Mouse (Mus musculus): ENCODE results near the gene Naa15. TPM values are rescaled to one million over a fixed set of nuclear protein-coding genes. Genes with fewer than 3 reads are reported as not detected.

The Naa15 gene
- polyA plus RNA-seq, 1 experiment from 2014 or later = 37.3 TPM

DNA sequence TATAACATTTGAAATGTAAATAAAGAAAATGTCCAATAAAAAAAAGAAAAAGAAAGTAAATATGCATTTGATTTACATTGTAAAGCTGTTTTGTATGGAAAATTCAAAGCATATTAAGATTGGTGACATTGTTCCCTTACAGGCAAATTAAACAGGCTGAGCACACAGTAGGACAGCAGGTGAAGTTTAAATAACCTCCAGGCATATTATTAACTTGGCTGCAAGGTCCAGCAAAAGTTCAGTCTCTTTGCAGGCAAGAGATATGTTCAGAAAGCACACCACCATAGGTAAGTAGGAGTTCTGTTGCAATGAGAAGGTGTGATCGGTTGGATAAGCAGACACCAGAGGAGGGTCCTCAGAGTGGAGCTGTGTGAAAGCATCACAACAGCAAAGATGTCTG is 83.0 kb downstream of the Naa15 start:
- no peak overlapping the region for H3K27ac ChIP-seq (ENCODE audit: low read depth)
- no peaks in the 10 kb centered on the region for H3K9me3 ChIP-seq (ENCODE audit: control insufficient read depth, low read length)
- no peak overlapping the region for H3K4me2 ChIP-seq (ENCODE audit: low read length)
- 94% methylated on average over 1 of the region's 1 CpGs for WGBS
- H3K4me3 ChIP-seq (ENCODE audit: low read depth, low read length) = no peak overlapping the region
- peaks cover 12% of the 10 kb centered on the region for H3K36me3 ChIP-seq (ENCODE audit: control insufficient read depth, insufficient read depth, low read length)
- ATAC-seq (replicated peaks; ENCODE audit: low FRiP score, low TSS enrichment, low read depth) (no peak), DNase-seq (ENCODE audit: low spot score) (no peak)
- no peaks in the 10 kb centered on the region for H3K27me3 ChIP-seq (replicated peaks; ENCODE audit: control insufficient read depth, insufficient read depth, low read length)
- H3K4me1 ChIP-seq (replicated peaks; ENCODE audit: control insufficient read depth, insufficient read depth, low read length) = no peaks in the 10 kb centered on the region
- no peak overlapping the region for H3K9ac ChIP-seq (ENCODE audit: low read length)

DNA sequence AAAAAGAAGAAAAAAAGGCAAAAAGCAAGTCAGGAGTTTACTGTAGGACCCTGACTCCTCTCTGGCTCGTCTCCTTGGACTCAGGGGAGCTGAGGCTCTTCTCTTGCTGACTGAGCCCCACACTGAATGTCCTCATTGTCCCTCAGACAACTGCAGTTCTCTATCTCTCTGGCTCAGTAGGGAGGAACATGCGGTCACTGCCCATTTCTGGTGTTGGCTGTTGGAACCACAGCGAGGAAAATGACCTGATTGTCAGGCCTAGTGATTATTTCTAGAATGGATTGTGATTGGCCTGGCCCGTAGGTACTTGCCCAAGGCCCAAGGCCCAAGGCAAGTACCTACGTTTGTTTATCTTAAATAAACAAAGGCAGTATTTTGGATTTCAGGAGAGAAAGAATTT is 83.7 kb downstream of the Naa15 start:
- DNase-seq (ENCODE audit: low spot score) (no peak), ATAC-seq (replicated peaks; ENCODE audit: low FRiP score, low TSS enrichment, low read depth) (no peak)
- Histone ChIP-seq H3K27ac (ENCODE audit: low read depth) (no peak overlapping the region), H3K4me2 (ENCODE audit: low read length) (no peak overlapping the region), H3K4me3 (ENCODE audit: low read depth, low read length) (no peak overlapping the region), H3K9me3 (ENCODE audit: control insufficient read depth, low read length) (no peaks in the 10 kb centered on the region), H3K4me1 (replicated peaks; ENCODE audit: control insufficient read depth, insufficient read depth, low read length) (no peaks in the 10 kb centered on the region), H3K36me3 (ENCODE audit: control insufficient read depth, insufficient read depth, low read length) (peaks cover 6% of the 10 kb centered on the region), H3K27me3 (replicated peaks; ENCODE audit: control insufficient read depth, insufficient read depth, low read length) (no peaks in the 10 kb centered on the region), H3K9ac (ENCODE audit: low read length) (no peak overlapping the region)
- 63% methylated on average over 5 of the region's 5 CpGs for WGBS

DNA sequence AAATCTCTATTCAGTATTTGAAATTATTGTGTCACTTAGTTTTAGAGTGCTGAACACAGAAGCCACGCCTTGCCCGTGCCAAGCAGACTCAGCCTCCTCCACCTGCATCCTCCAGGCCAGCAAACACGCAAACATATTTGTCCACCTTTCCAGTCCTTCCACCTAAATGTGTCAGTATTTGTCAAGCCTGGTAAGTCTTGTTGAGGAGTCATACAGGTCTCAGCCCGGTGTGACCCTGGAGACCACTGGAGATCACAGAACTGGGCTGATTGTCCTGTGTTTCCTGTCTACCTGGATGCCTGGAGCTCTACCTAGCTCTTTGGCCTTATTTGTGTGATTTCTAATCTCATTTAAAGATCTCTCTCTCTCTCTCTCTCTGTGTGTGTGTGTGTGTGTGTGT is 84.9 kb downstream of the Naa15 start:
- 85% methylated on average over 4 of the region's 4 CpGs for WGBS

DNA sequence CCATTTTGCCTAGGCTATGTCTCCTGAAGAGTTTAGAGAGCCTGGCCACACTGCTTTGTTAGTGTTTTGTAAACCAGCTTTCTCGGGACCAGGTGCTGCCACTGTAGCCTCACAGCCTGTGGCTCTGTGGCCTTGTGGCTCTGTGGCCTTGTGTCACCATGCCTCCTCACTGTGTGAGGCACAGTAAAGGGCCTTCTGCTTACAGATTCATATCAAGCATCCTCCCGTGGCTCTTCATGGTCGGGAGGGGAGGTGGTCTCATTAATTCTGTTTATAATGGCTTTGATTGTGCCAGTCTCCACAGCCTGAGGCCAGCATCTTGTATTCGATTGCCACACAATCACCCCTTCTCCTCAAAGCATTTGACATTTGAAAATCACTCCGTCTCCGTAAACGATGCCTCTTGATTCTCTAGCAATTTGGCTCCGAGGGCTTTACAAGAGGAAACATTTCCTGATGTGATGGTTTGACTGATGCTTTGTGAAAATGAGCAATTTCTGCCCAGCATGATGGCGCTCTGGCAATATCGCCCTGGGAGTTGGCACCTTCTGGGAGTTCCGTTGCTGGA is 89.5 kb downstream of the Naa15 start:
- Histone ChIP-seq H3K27ac (ENCODE audit: low read depth) (no peak overlapping the region), H3K4me2 (ENCODE audit: low read length) (no peak overlapping the region), H3K4me1 (replicated peaks; ENCODE audit: control insufficient read depth, insufficient read depth, low read length) (no peaks in the 10 kb centered on the region), H3K27me3 (replicated peaks; ENCODE audit: control insufficient read depth, insufficient read depth, low read length) (no peaks in the 10 kb centered on the region), H3K36me3 (ENCODE audit: control insufficient read depth, insufficient read depth, low read length) (no peaks in the 10 kb centered on the region), H3K9ac (ENCODE audit: low read length) (no peak overlapping the region), H3K9me3 (ENCODE audit: control insufficient read depth, low read length) (no peaks in the 10 kb centered on the region), H3K4me3 (ENCODE audit: low read depth, low read length) (no peak overlapping the region)
- 77% methylated on average over 11 of the region's 11 CpGs for WGBS
- DNase-seq (ENCODE audit: low spot score) (no peak), ATAC-seq (replicated peaks; ENCODE audit: low FRiP score, low TSS enrichment, low read depth) (no peak)

More for the DNA sequence above, 84.9 kb downstream of the Naa15 start:
- Histone ChIP-seq H3K9ac (ENCODE audit: low read length) (no peak overlapping the region), H3K27ac (ENCODE audit: low read depth) (no peak overlapping the region), H3K27me3 (replicated peaks; ENCODE audit: control insufficient read depth, insufficient read depth, low read length) (no peaks in the 10 kb centered on the region), H3K4me1 (replicated peaks; ENCODE audit: control insufficient read depth, insufficient read depth, low read length) (no peaks in the 10 kb centered on the region), H3K9me3 (ENCODE audit: control insufficient read depth, low read length) (no peaks in the 10 kb centered on the region), H3K4me3 (ENCODE audit: low read depth, low read length) (no peak overlapping the region), H3K4me2 (ENCODE audit: low read length) (no peak overlapping the region), H3K36me3 (ENCODE audit: control insufficient read depth, insufficient read depth, low read length) (no peaks in the 10 kb centered on the region)
- DNase-seq (ENCODE audit: low spot score) (no peak), ATAC-seq (replicated peaks; ENCODE audit: low FRiP score, low TSS enrichment, low read depth) (no peak)

DNA sequence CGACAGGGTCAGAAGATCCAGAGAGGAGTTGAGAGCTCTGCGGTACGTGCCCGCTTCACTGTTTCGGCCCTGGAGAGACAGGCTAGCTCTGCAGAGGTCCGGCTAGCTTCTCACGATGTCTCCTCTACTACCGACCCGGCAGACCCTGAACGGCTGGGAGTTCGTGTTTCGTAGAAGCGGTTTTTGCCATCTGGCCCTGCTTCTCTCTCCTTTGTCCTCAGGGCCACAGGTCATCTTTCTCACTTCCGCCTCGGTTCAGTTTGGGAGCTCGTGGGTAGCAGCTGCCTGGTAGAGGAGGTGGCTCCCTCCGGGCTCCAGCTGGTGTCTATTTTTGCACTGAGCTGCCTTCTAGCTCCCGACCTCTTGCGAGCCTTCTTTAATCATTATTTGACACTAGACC is 90.5 kb downstream of the Naa15 start:
- no peak overlapping the region for H3K27ac ChIP-seq (ENCODE audit: low read depth)
- H3K4me1 ChIP-seq (replicated peaks; ENCODE audit: control insufficient read depth, insufficient read depth, low read length) = no peaks in the 10 kb centered on the region
- H3K9me3 ChIP-seq (ENCODE audit: control insufficient read depth, low read length) = no peaks in the 10 kb centered on the region
- H3K9ac ChIP-seq (ENCODE audit: low read length) = no peak overlapping the region
- no peaks in the 10 kb centered on the region for H3K36me3 ChIP-seq (ENCODE audit: control insufficient read depth, insufficient read depth, low read length)
- ATAC-seq (replicated peaks; ENCODE audit: low FRiP score, low TSS enrichment, low read depth) (no peak), DNase-seq (ENCODE audit: low spot score) (no peak)
- no peak overlapping the region for H3K4me2 ChIP-seq (ENCODE audit: low read length)
- 71% methylated on average over 19 of the region's 19 CpGs for WGBS
- H3K27me3 ChIP-seq (replicated peaks; ENCODE audit: control insufficient read depth, insufficient read depth, low read length) = no peaks in the 10 kb centered on the region
- no peak overlapping the region for H3K4me3 ChIP-seq (ENCODE audit: low read depth, low read length)

DNA sequence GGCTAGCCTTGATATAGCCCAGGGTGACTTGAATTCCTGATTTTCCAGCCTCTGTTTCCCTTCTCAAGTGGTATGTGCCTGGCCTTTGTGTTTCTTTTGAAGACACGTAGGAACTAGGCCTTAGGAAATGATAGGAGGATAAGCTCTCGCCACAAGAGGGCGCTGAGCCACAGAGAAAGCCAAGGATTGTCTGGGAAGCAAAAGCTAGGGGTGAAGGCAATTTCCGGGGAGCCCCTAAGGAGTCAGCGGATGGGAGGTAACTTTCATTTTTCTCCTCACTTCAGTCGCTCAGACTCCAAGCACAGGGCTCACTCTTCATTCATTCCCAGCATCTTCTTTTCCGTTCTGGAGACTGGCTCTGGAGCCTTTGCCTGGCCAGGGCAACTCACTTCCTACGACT is 96.0 kb downstream of the Naa15 start:
- DNase-seq (ENCODE audit: low spot score) (peak; percentile 87), ATAC-seq (replicated peaks; ENCODE audit: low FRiP score, low TSS enrichment, low read depth) (peak; percentile 40; the same call in 1 of the 2 replicates)
- H3K9ac ChIP-seq (ENCODE audit: low read length) = no peak overlapping the region
- WGBS = 28% methylated on average over 8 of the region's 8 CpGs
- H3K27me3 ChIP-seq (replicated peaks; ENCODE audit: control insufficient read depth, insufficient read depth, low read length) = no peaks in the 10 kb centered on the region
- H3K36me3 ChIP-seq (ENCODE audit: control insufficient read depth, insufficient read depth, low read length) = no peaks in the 10 kb centered on the region
- no peaks in the 10 kb centered on the region for H3K4me1 ChIP-seq (replicated peaks; ENCODE audit: control insufficient read depth, insufficient read depth, low read length)
- no peak overlapping the region for H3K4me3 ChIP-seq (ENCODE audit: low read depth, low read length)
- no peak overlapping the region for H3K27ac ChIP-seq (ENCODE audit: low read depth)
- H3K9me3 ChIP-seq (ENCODE audit: control insufficient read depth, low read length) = no peaks in the 10 kb centered on the region
- peak overlapping the region; percentile 23; the same call in 1 of the 2 replicates for H3K4me2 ChIP-seq (ENCODE audit: low read length)

DNA sequence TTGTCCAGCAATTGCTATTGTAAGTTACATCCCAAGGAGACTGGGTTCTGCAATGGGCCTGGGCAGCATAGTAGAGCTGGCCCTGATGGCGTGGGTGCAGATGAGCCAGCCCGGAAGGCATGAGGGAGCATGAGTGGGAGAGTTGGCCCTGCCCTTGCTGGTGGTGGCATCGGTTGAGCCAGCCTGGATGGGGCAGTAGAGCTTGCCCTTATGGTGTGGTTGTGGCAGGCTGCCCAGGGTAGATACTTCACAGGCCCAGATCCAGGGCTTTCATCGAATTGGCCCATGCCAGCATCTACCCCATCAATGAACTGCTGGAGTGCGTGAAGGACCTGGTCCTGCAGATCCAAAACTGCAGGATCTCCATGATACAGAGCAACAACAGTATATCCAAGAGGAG is 97.0 kb downstream of the Naa15 start:
- ATAC-seq (replicated peaks; ENCODE audit: low FRiP score, low TSS enrichment, low read depth) = no peak
- no peak for DNase-seq (ENCODE audit: low spot score)
- Histone ChIP-seq H3K4me1 (replicated peaks; ENCODE audit: control insufficient read depth, insufficient read depth, low read length) (no peaks in the 10 kb centered on the region), H3K4me2 (ENCODE audit: low read length) (no peak overlapping the region), H3K27me3 (replicated peaks; ENCODE audit: control insufficient read depth, insufficient read depth, low read length) (no peaks in the 10 kb centered on the region), H3K9ac (ENCODE audit: low read length) (no peak overlapping the region), H3K4me3 (ENCODE audit: low read depth, low read length) (no peak overlapping the region), H3K27ac (ENCODE audit: low read depth) (no peak overlapping the region), H3K9me3 (ENCODE audit: control insufficient read depth, low read length) (no peaks in the 10 kb centered on the region), H3K36me3 (ENCODE audit: control insufficient read depth, insufficient read depth, low read length) (no peaks in the 10 kb centered on the region)
- over 99% methylated on average over 5 of the region's 5 CpGs for WGBS

DNA sequence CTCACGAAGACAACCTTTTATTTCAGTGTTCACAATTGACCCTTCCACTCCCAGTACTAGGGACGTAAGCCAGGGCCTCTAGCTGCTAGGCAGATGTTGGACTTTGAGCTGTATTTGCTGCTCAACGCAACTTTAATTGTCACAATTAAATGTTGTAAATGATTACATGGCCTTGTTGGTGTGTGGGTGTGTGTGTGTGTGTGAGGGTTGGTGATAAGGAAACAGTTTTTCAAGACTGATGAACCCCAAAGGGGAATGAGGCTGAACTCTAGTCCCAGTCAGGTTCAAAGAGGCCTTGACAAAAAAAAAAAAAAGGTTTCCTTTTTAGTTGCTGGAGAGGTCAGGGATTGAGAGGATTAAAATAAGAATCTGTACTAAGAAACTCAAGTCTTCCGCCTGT is 102.5 kb downstream of the Naa15 start:
- H3K27me3 ChIP-seq (replicated peaks; ENCODE audit: control insufficient read depth, insufficient read depth, low read length) = no peaks in the 10 kb centered on the region
- 58% methylated on average over 4 of the region's 4 CpGs for WGBS
- DNase-seq (ENCODE audit: low spot score) = no peak
- no peak overlapping the region for H3K9ac ChIP-seq (ENCODE audit: low read length)
- H3K4me3 ChIP-seq (ENCODE audit: low read depth, low read length) = no peak overlapping the region
- peaks cover 33% of the 10 kb centered on the region for H3K36me3 ChIP-seq (ENCODE audit: control insufficient read depth, insufficient read depth, low read length)
- peak; percentile 75; the same call in 1 of the 2 replicates for ATAC-seq (replicated peaks; ENCODE audit: low FRiP score, low TSS enrichment, low read depth)
- no peaks in the 10 kb centered on the region for H3K9me3 ChIP-seq (ENCODE audit: control insufficient read depth, low read length)
- H3K4me1 ChIP-seq (replicated peaks; ENCODE audit: control insufficient read depth, insufficient read depth, low read length) = peaks cover 4% of the 10 kb centered on the region; the same call in 1 of the 2 replicates
- no peak overlapping the region for H3K4me2 ChIP-seq (ENCODE audit: low read length)
- no peak overlapping the region for H3K27ac ChIP-seq (ENCODE audit: low read depth)

Measured in intestine, embryonic 14.5 days (tissue).